Mouse (Mus musculus) liver, embryonic 16.5 days (tissue): Measurements from ENCODE around the gene Gpatch2l. TPM values are rescaled to one million over a fixed set of nuclear protein-coding genes. Genes with fewer than 3 reads are reported as not detected.

Experiments used
- ATAC-seq: fragments of 200-750 bp; cut with Nextera tagmentation; 2 replicates; pipeline ENCODE4 v1.8.0; 2017; ENCODE audit warnings: low read depth, mild to moderate bottlenecking, moderate number of reproducible peaks, moderate library complexity
- H3K27ac ChIP-seq: fragments of 300-500 bp; sonication (generic); 2 replicates; pipeline ENCODE4 v1.5.1; 2014; ENCODE audit warnings: mild to moderate bottlenecking, low read length
- H3K27me3 ChIP-seq: fragments of 300-500 bp; sonication (generic); 2 replicates; pipeline ENCODE4 v1.6.1; 2014; ENCODE audit warnings: low read depth, low read length, mixed read lengths; ENCODE audit not compliant: control insufficient read depth, insufficient read depth
- H3K36me3 ChIP-seq: fragments of 300-500 bp; sonication (generic); 2 replicates; pipeline ENCODE4 v1.6.1; 2014; ENCODE audit warnings: mild to moderate bottlenecking; ENCODE audit not compliant: control insufficient read depth, insufficient read depth
- H3K4me1 ChIP-seq: fragments of 300-500 bp; sonication (generic); 2 replicates; pipeline ENCODE4 v1.6.1; 2014; ENCODE audit warnings: low read depth, low read length, mixed read lengths; ENCODE audit not compliant: control insufficient read depth
- H3K4me2 ChIP-seq: fragments of 300-500 bp; sonication (generic); 2 replicates; pipeline ENCODE4 v1.6.1; 2014; ENCODE audit warnings: low read depth, low read length, mixed read lengths
- H3K4me3 ChIP-seq: fragments of 300-500 bp; sonication (generic); 2 replicates; pipeline ENCODE4 v1.5.1; 2014; ENCODE audit warnings: low read depth, mild to moderate bottlenecking, low read length
- H3K9ac ChIP-seq: fragments of 300-500 bp; sonication (generic); 2 replicates; pipeline ENCODE4 v1.6.1; 2014; ENCODE audit warnings: low read depth, low read length
- H3K9me3 ChIP-seq: fragments of 300-500 bp; sonication (generic); replicated peaks from 2 replicates; pipeline ENCODE4 v1.6.1; 2016; ENCODE audit warnings: low read length; ENCODE audit not compliant: control insufficient read depth
- WGBS: fragments of 180-500 bp; shearing (Covaris S2); extraction: QIAGEN DNeasy Blood & Tissue Kit; methylation state at CpG from one replicate; pipeline ENCODE4 v1.1.7; 2014; ENCODE audit not compliant: insufficient replicate concordance; 5-methylcytosine and 5-hydroxymethylcytosine counted together
- polyA plus RNA-seq: library from polyadenylated mRNA; unstranded; fragments of >200 nt; fragmentation: Nextera tagmentation; extraction: Ambion mirVana; gene quantifications from 2 replicates; pipeline ENCODE4 v1.2.1, GENCODE M21; 2015

Gene Gpatch2l
- polyA plus RNA-seq, 1 experiment from 2014 or later: 5.4 TPM

DNA sequence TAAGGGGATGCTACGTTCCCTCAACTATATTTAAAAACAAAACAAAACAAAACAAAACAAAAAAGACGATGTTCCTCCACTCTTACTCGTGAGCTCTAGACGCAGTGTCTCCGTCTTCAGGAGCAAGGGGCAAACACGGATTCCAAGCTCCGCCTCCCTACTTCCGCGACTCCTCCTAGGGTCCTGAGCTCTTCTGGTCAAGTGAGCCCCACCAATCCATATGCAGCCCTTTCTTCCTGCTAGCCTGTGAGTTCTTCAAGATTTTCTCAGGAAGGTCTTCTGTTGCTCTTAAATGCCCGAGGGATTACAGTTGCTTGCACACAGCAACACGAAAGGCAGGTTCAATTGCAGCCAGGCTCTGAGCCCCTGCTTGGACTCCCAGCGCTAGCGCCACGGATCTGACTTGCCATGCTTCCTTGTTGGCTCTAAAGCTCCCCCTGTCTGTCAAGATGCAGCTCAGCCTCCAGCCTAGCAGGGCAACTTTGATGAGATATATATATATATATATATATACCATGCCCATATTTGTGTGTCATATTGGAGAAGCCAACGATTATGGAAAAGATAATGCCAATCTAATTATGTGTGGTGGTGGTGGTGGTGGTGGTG lies 64.1 kb downstream of the Gpatch2l start:
- Histone ChIP-seq H3K36me3 (no peaks in the 10 kb centered on the region), H3K9me3 (no peaks in the 10 kb centered on the region), H3K27ac (no peak overlapping the region), H3K4me3 (peak overlapping the region; percentile 33), H3K4me2 (peak overlapping the region; percentile 50), H3K27me3 (no peaks in the 10 kb centered on the region), H3K4me1 (peaks cover 2% of the 10 kb centered on the region), H3K9ac (no peak overlapping the region; the same call in 1 of the 2 replicates)
- no peak for ATAC-seq
- 15% methylated on average over 15 of the region's 15 CpGs for WGBS

DNA sequence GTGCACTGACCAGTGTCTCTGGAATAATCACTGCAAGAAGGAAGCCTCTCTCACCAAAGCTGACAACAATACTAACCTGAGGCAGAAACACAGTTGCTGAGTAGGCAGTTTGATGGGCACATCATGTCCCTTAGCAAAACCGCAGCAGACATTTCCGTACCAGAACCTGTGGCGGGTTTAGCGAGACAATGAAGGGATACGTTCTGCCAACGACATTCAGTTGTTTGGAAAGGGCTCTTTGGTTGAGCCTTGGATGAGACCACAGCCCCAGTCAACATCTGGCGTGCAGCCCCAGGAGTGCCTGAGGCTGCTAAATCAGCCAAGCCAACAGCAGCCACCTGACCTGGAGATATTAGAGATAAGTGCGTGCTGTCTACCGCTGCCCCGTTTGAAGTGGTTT lies 67.8 kb downstream of the Gpatch2l start:
- WGBS: 36% methylated on average over 10 of the region's 10 CpGs
- Histone ChIP-seq H3K4me1 (peaks cover 2% of the 10 kb centered on the region), H3K27me3 (no peaks in the 10 kb centered on the region), H3K4me3 (no peak overlapping the region), H3K4me2 (no peak overlapping the region), H3K9me3 (no peaks in the 10 kb centered on the region), H3K9ac (no peak overlapping the region), H3K27ac (no peak overlapping the region), H3K36me3 (no peaks in the 10 kb centered on the region)
- no peak for ATAC-seq

DNA sequence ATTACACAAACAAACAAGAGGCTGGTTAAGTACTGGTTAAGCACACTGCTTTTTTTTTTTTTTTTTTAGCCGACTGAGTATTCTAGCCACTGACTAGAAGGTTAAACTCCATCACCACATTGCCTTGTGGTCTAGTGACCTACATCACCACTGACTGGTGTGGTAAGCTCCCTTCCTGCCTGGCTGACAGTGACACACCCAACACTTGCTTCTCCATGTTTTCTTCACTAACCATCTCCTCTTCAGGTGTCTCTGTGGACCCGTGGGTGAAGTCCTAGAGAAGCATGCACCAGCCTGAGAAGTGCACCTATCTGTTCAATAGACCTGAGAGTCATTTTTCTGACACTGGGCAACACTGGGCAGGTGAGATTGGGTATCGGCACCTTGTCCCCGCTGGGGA lies 68.2 kb downstream of the Gpatch2l start:
- H3K27me3 ChIP-seq: no peaks in the 10 kb centered on the region
- no peaks in the 10 kb centered on the region for H3K36me3 ChIP-seq
- no peak overlapping the region for H3K9ac ChIP-seq
- 49% methylated on average over 4 of the region's 4 CpGs for WGBS
- H3K4me1 ChIP-seq: peaks cover 2% of the 10 kb centered on the region
- ATAC-seq: no peak
- no peak overlapping the region for H3K4me3 ChIP-seq
- no peaks in the 10 kb centered on the region for H3K9me3 ChIP-seq
- H3K27ac ChIP-seq: no peak overlapping the region
- no peak overlapping the region for H3K4me2 ChIP-seq

DNA sequence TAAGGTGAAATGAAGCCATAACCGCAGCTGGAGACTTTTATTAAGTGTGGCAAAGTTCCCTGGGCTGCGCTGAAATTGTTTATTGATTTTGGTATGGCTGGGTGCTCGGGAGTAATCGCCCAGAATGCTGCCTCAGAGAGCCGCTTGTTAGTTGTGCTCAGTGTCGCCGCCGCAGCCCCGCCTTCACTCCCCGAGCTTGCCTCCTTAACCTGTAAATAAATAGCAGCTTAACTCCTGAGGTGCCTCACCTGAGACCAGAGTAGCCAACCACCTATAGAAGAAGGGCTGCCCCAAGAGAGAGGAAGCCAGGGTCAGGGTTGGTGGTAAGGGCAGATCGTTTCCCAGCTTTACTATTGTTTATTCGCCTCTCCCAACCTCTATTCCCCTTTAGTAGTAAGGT lies 79.0 kb downstream of the Gpatch2l start:
- no peak for ATAC-seq
- WGBS: 32% methylated on average over 12 of the region's 12 CpGs
- H3K36me3 ChIP-seq: no peaks in the 10 kb centered on the region
- no peak overlapping the region; the same call in 1 of the 2 replicates for H3K4me2 ChIP-seq
- no peaks in the 10 kb centered on the region for H3K4me1 ChIP-seq
- no peak overlapping the region for H3K27ac ChIP-seq
- no peaks in the 10 kb centered on the region for H3K27me3 ChIP-seq
- no peak overlapping the region for H3K9ac ChIP-seq
- no peak overlapping the region for H3K4me3 ChIP-seq
- no peaks in the 10 kb centered on the region for H3K9me3 ChIP-seq

DNA sequence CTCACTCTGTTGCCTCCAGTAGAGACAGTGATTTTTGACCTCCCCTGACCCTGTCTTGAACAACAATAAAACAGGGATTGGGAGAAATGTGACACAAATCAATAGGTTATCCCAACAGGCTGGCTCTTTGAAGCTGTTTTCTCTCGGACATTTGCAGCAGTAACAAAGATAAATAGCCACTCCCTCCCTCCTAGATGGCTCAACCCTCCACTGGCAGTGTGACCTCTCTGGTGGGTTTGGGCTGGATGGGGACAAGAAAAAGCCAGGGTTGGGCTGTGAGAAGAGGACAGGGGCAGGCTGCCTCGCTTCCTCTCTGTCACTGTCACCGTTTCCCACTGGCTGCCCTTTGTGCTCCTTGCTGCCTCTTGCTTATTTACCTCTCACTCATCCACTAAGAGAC lies 82.6 kb downstream of the Gpatch2l start:
- ATAC-seq: no peak
- H3K4me2 ChIP-seq: no peak overlapping the region

DNA sequence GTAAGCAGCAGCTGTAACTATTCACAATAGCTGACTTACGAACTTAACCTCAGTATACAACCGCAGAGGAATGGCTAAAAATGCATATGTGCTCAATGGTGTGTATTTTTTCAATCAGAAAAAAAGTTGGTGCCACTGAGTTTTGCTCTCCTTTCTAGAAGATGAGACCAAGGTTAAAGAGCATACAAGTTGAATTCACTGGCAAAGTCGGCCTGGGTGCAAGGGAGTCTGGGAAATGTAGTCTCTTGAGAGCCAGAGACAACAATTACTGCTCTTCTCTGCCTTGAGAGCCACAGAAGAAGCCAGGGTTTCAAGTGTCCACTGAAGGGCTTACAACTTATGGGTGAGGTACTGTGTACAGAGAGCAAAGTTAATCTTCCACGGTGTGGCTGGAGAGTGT lies 88.2 kb downstream of the Gpatch2l start:
- WGBS: 45% methylated on average over 4 of the region's 4 CpGs
- no peak overlapping the region for H3K27ac ChIP-seq
- H3K9ac ChIP-seq: no peak overlapping the region
- no peaks in the 10 kb centered on the region for H3K4me1 ChIP-seq
- H3K4me2 ChIP-seq: no peak overlapping the region
- no peak for ATAC-seq
- no peaks in the 10 kb centered on the region for H3K9me3 ChIP-seq
- no peak overlapping the region for H3K4me3 ChIP-seq
- no peaks in the 10 kb centered on the region for H3K27me3 ChIP-seq
- H3K36me3 ChIP-seq: no peaks in the 10 kb centered on the region

More for the DNA sequence above, 82.6 kb downstream of the Gpatch2l start:
- Histone ChIP-seq H3K36me3 (no peaks in the 10 kb centered on the region), H3K4me3 (no peak overlapping the region), H3K9ac (no peak overlapping the region), H3K27me3 (no peaks in the 10 kb centered on the region), H3K9me3 (no peaks in the 10 kb centered on the region), H3K27ac (no peak overlapping the region), H3K4me1 (no peaks in the 10 kb centered on the region)
- 24% methylated on average over 3 of the region's 3 CpGs for WGBS

DNA sequence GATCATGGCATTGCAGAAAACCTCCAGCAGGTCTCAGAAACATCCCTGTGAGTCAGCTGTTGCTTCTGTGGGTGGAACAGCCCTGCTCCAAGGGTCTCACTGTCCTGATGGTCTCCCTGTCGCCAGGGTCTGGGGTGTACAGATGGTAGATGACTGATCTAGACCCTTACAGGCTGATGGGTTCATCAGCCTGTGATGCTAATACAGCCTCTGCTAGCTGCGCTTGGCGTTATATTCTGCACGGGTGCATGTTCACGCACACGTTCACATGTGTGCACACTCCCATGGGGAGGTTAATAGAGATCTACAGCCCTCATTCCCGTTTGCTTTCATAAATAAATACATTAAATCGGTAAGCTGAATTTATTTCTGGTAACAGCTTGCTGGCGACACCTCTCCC lies 89.0 kb downstream of the Gpatch2l start:
- Histone ChIP-seq H3K36me3 (no peaks in the 10 kb centered on the region), H3K4me3 (no peak overlapping the region), H3K4me2 (no peak overlapping the region), H3K9me3 (no peaks in the 10 kb centered on the region), H3K27ac (no peak overlapping the region), H3K4me1 (no peaks in the 10 kb centered on the region), H3K9ac (no peak overlapping the region), H3K27me3 (no peaks in the 10 kb centered on the region)
- 77% methylated on average over 9 of the region's 9 CpGs for WGBS
- ATAC-seq: no peak

DNA sequence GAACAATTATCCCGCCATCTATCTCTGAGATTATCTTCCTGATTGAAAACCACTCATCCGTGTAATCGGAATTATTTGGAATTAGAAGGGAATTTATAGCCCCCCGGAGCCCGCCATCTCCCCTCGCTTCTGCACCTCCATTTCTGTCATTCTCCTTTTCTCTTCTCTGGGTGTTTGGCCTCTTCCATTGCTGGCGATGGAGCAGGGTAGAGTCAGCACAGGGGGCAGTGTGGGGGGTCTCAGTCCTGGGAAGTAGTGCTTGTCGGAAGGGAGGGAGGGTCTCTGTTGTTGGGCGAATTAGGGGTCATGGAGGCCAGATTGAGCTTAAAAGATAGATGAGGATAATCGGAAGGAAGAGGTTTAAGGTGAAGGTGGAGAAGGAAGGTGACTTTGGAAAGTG lies 89.6 kb downstream of the Gpatch2l start:
- no peak overlapping the region for H3K9ac ChIP-seq
- H3K4me1 ChIP-seq: no peaks in the 10 kb centered on the region
- no peaks in the 10 kb centered on the region for H3K36me3 ChIP-seq
- WGBS: 66% methylated on average over 10 of the region's 10 CpGs
- no peak overlapping the region for H3K4me2 ChIP-seq
- no peak for ATAC-seq
- no peak overlapping the region for H3K4me3 ChIP-seq
- no peaks in the 10 kb centered on the region for H3K9me3 ChIP-seq
- no peak overlapping the region for H3K27ac ChIP-seq
- H3K27me3 ChIP-seq: no peaks in the 10 kb centered on the region

DNA sequence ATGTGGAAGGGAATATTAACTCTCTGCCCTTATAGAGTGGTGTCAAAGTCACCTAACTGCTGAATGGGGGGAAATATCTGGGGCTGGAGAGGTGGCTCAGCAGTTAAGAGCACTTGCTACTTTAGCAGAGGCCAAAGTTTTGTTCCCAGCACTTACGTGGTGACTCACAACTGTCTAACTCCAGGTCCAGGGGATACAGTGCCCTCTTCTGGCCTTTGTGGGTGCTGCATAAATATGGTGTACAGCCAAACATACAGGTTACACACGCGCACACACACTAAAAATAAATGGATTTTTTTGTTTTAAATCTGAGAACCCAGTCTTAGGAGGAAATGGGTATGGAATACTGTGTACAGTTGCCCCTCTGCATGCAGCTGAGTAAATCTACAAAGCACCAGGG lies 94.6 kb downstream of the Gpatch2l start:
- Histone ChIP-seq H3K4me3 (no peak overlapping the region), H3K9me3 (no peaks in the 10 kb centered on the region), H3K9ac (no peak overlapping the region), H3K36me3 (no peaks in the 10 kb centered on the region), H3K4me2 (no peak overlapping the region), H3K27ac (no peak overlapping the region), H3K4me1 (no peaks in the 10 kb centered on the region), H3K27me3 (no peaks in the 10 kb centered on the region)
- 67% methylated on average over 3 of the region's 3 CpGs for WGBS
- ATAC-seq: no peak
